Mouse (Mus musculus) ES-E14 (cell line): ENCODE data around the gene Cop1. TPM values are rescaled to one million over a fixed set of nuclear protein-coding genes. Genes with fewer than 3 reads are reported as not detected.

Experiments
- DNase-seq: peaks from one replicate; pipeline ENCODE4 v3.0.0-alpha.2; 2013; ENCODE audit warnings: low read depth, low spot score
- H3K27ac ChIP-seq: 2 replicates; pipeline ENCODE4 v1.5.1; 2012; ENCODE audit warnings: low read depth, mild to moderate bottlenecking, low read length, moderate library complexity, mixed read lengths; ENCODE audit not compliant: poor library complexity, insufficient read depth, severe bottlenecking
- H3K36me3 ChIP-seq: 2 replicates; pipeline ENCODE4 v1.6.1; 2012; ENCODE audit warnings: mild to moderate bottlenecking, low read length, moderate library complexity, mixed read lengths; ENCODE audit not compliant: control insufficient read depth, poor library complexity, insufficient read depth, severe bottlenecking
- H3K4me1 ChIP-seq, 2 experiments: fragments of 150-350 bp in 1 of 2; sonication (generic) in 1 of 2; 2 replicates each; pipeline ENCODE4 v1.6.1; 2012; ENCODE audit warnings: low read length in 2 of 2, mild to moderate bottlenecking in 1 of 2, mixed read lengths in 1 of 2; ENCODE audit not compliant: control insufficient read depth in 2 of 2, insufficient read depth in 2 of 2, poor library complexity in 1 of 2
- H3K4me3 ChIP-seq, 2 experiments: fragments of 150-350 bp in 1 of 2; sonication (generic) in 1 of 2; 2 replicates each; pipeline ENCODE4 v1.5.1; 2012; ENCODE audit warnings: low read length in 2 of 2, low read depth in 1 of 2, mild to moderate bottlenecking in 1 of 2, mixed read lengths in 1 of 2; ENCODE audit not compliant: insufficient read depth in 1 of 2, poor library complexity in 1 of 2, severe bottlenecking in 1 of 2
- H3K9ac ChIP-seq: 2 replicates; pipeline ENCODE4 v1.6.1; 2012; ENCODE audit warnings: low read depth, mild to moderate bottlenecking, low read length, mixed read lengths; ENCODE audit not compliant: poor library complexity, insufficient read depth, severe bottlenecking
- H3K9me3 ChIP-seq: fragments of 150-350 bp; sonication (generic); 2 replicates; pipeline ENCODE4 v1.6.1; 2012; ENCODE audit warnings: low read depth, mild to moderate bottlenecking, low read length; ENCODE audit not compliant: control insufficient read depth, insufficient read depth
- CHD2 ChIP-seq: IDR thresholded peaks from 2 replicates; pipeline ENCODE4 v1.6.1; 2014; ENCODE audit warnings: mild to moderate bottlenecking, low read depth, low read length, inconsistent platforms
- HCFC1 ChIP-seq: IDR thresholded peaks from 2 replicates; pipeline ENCODE4 v1.6.1; 2012; ENCODE audit warnings: low read length, inconsistent platforms, borderline replicate concordance; ENCODE audit not compliant: insufficient read depth
- MAFK ChIP-seq: IDR thresholded peaks from 2 replicates; pipeline ENCODE4 v1.6.1; 2014; ENCODE audit warnings: mild to moderate bottlenecking, low read depth, low read length, inconsistent platforms; ENCODE audit not compliant: insufficient read depth
- ZC3H11A ChIP-seq: IDR thresholded peaks from 2 replicates; pipeline ENCODE4 v1.6.1; 2012; ENCODE audit warnings: low read depth, mild to moderate bottlenecking, inconsistent platforms, low read length, borderline replicate concordance
- ZNF384 ChIP-seq: IDR thresholded peaks from 2 replicates; pipeline ENCODE4 v1.6.1; 2012; ENCODE audit warnings: low read depth, low read length, inconsistent platforms
- in situ Hi-C, 2 experiments: fragments of 600-800 bp; cut with MboI; formaldehyde crosslinking; loops; one replicate each; pipeline ENCODE4 v1.15.1; 2025; ENCODE audit warnings: low sequenced_read_pairs in 2 of 2, inconsistent platforms in 1 of 2; ENCODE audit not compliant: unreplicated experiment in 2 of 2
- total RNA-seq: library from RNA; depleted of rRNA; stranded (reverse); fragments of 300-350 nt; gene quantifications from 2 replicates; pipeline ENCODE4 v1.2.3, GENCODE M21; 2012

Gene Cop1
- total RNA-seq, 1 experiment: 92.3 TPM

- Histone ChIP-seq H3K9me3 (no peaks in the 10 kb centered on the region), H3K27ac (no peak overlapping the region), H3K4me3 (no peak overlapping the region), H3K9ac (no peak overlapping the region), H3K36me3 (peaks cover 2% of the 10 kb centered on the region; the same call in 1 of the 2 replicates), H3K4me1 (no peaks in the 10 kb centered on the region)
- no peak for DNase-seq
- in situ Hi-C loops: no loop called here
- TF ChIP-seq MAFK: no peak
- TF ChIP-seq ZNF384: no peak
- no peak for TF ChIP-seq ZC3H11A
- TF ChIP-seq HCFC1: no peak
- no peak for TF ChIP-seq CHD2
These were observed 49.7 kb downstream of the Cop1 start for GRCm38 (mm10) chr1:159281861-159282260.

GRCm38 (mm10) chr1:159286833-159287232 is 54.7 kb downstream of the Cop1 start:
- no peaks in the 10 kb centered on the region for H3K4me1 ChIP-seq
- H3K9ac ChIP-seq: no peak overlapping the region
- TF ChIP-seq HCFC1: no peak
- TF ChIP-seq ZC3H11A: no peak
- TF ChIP-seq MAFK: no peak
- no peak for TF ChIP-seq CHD2
- TF ChIP-seq ZNF384: no peak
- no peaks in the 10 kb centered on the region for H3K9me3 ChIP-seq
- H3K36me3 ChIP-seq: peaks cover 2% of the 10 kb centered on the region; the same call in 1 of the 2 replicates
- no peak for DNase-seq
- H3K4me3 ChIP-seq: no peak overlapping the region
- no peak overlapping the region for H3K27ac ChIP-seq
- in situ Hi-C loops: no loop called here

GRCm38 (mm10) chr1:159290219-159290618 is 58.1 kb downstream of the Cop1 start:
- H3K36me3 ChIP-seq: no peaks in the 10 kb centered on the region; the same call in 1 of the 2 replicates
- DNase-seq: no peak

GRCm38 (mm10) chr1:159290859-159291258 is 58.7 kb downstream of the Cop1 start:
- no peak for DNase-seq
- in situ Hi-C loops: no loop called here

More at GRCm38 (mm10) chr1:159290219-159290618, 58.1 kb downstream of the Cop1 start:
- H3K4me1 ChIP-seq: peaks cover 0 to 3% of the 10 kb centered on the region in 2 experiments; a peak in 1 of 4 replicates
- no peak overlapping the region for H3K27ac ChIP-seq
- H3K9me3 ChIP-seq: no peaks in the 10 kb centered on the region
- in situ Hi-C loops: no loop called here
- H3K9ac ChIP-seq: no peak overlapping the region
- no peak overlapping the region for H3K4me3 ChIP-seq
- TF ChIP-seq ZNF384 (no peak), MAFK (no peak)

GRCm38 (mm10) chr1:159301418-159302082 is 69.4 kb downstream of the Cop1 start:
- H3K9ac ChIP-seq: no peak overlapping the region
- no peak overlapping the region for H3K27ac ChIP-seq
- DNase-seq: no peak
- TF ChIP-seq HCFC1: no peak
- no peak for TF ChIP-seq ZNF384
- no peak for TF ChIP-seq CHD2
- no peak for TF ChIP-seq MAFK
- no peak for TF ChIP-seq ZC3H11A
- H3K9me3 ChIP-seq: no peaks in the 10 kb centered on the region
- no peaks in the 10 kb centered on the region for H3K36me3 ChIP-seq
- no peaks in the 10 kb centered on the region for H3K4me1 ChIP-seq
- no peak overlapping the region for H3K4me3 ChIP-seq
- in situ Hi-C loops: no loop called here

More at GRCm38 (mm10) chr1:159290859-159291258, 58.7 kb downstream of the Cop1 start:
- H3K4me3 ChIP-seq: no peak overlapping the region
- no peaks in the 10 kb centered on the region; the same call in 1 of the 2 replicates for H3K36me3 ChIP-seq
- H3K27ac ChIP-seq: no peak overlapping the region
- no peaks in the 10 kb centered on the region for H3K9me3 ChIP-seq
- H3K9ac ChIP-seq: no peak overlapping the region
- H3K4me1 ChIP-seq: peaks cover 0 to 3% of the 10 kb centered on the region in 2 experiments; a peak in 1 of 4 replicates
- no peak for TF ChIP-seq ZC3H11A
